Mouse (Mus musculus) B cell, adult 2 months (primary cell): ENCODE data around the gene Vmn1r25.
"Not testable (repeated sequence)": the region's sequence is repeated elsewhere in the genome, so short reads cannot be mapped to it uniquely, and the experiment has no call there.

Experiments
- DNase-seq, 2 experiments: peaks; one replicate each; pipeline ENCODE4 v3.0.0; 2022

Gene Vmn1r25

GRCm38 (mm10) chr6:57980710-57981109, at the start of gene Vmn1r25:
Gene Vmn1r25 (minus strand): TSS chr6:57980810.
- no peak for DNase-seq

- DNase-seq, result not testable (repeated sequence)
These were observed 36.9 kb upstream of the Vmn1r25 start for GRCm38 (mm10) chr6:58017478-58017877.

DNA sequence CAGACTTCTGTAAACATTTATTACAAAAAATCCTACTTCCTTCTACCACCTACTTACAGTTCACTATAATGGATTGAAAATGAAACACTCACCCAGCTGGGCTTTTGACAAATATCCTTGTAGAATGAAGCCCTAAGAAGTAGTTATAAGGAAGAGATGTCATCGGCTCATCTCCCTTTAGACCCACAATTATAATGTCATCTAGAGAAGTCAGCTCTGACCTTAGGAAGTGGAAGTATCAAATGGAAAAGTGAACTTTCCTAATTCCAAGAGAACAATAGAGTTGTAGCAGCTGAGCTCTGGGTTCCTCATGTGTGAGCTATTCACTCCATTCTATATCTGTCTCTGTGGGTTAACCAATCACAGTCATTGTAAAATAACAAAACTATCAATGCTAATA, 34.4 kb upstream of the Vmn1r25 start, which contains the start of gene Vmn1r26:
Gene Vmn1r26 (minus strand): TSS at position 101 of the 400 bp plus-strand sequence.
- DNase-seq, result no peak

- not testable (repeated sequence) for DNase-seq
These were observed 19.2 kb downstream of the Vmn1r25 start, which contains the start of gene Vmn1r24 for GRCm38 (mm10) chr6:57961403-57961802. Gene Vmn1r24 (minus strand): TSS chr6:57961503.
